Mouse (Mus musculus): Measurements from ENCODE around the gene Hecw2.
A peak's percentile ranks its signal among the peaks of the same experiment; 100 is the strongest.

- TF ChIP-seq CTCF (IDR thresholded peaks at IDR 0.05) (peak; percentile 74), EP300 (IDR thresholded peaks at IDR 0.05) (no peak)
Measured at GRCm38 (mm10) chr1:54039062-54039461, 155.9 kb downstream of the Hecw2 start.
